Mouse (Mus musculus): Measurements from ENCODE around the gene Pbp2.

GRCm38 (mm10) chr6:135300469-135300868 is 9.7 kb downstream of the Pbp2 start:
- TF ChIP-seq CTCF (IDR thresholded peaks at IDR 0.05; ENCODE audit: control insufficient read depth, insufficient read depth, low read length) (no peak), POLR2A (IDR thresholded peaks at IDR 0.05; ENCODE audit: borderline replicate concordance, control insufficient read depth, low read depth, low read length) (no peak)
